Mouse (Mus musculus) erythroblast, embryonic 14.5 days (primary cell): ENCODE measurements around the gene Ppp1r12b.

Experiments
- GATA1 ChIP-seq: IDR thresholded peaks from 2 replicates; pipeline ENCODE4 v1.6.1; 2012; ENCODE audit warnings: low read length, inconsistent platforms, mixed read lengths
- TAL1 ChIP-seq: IDR thresholded peaks from 3 replicates; pipeline ENCODE4 v1.6.1; 2012; ENCODE audit warnings: low read length, inconsistent platforms, mixed read lengths

- TF ChIP-seq TAL1 (no peak), GATA1 (no peak)
Measured at GRCm38 (mm10) chr1:134791456-134791855, 164.3 kb downstream of the Ppp1r12b start.
